Mouse (Mus musculus) forebrain, embryonic 11.5 days (tissue): Measurements from ENCODE around the gene Cox6a2. TPM values are rescaled to one million over a fixed set of nuclear protein-coding genes. Genes with fewer than 3 reads are reported as not detected.

ENCODE experiments used
- ATAC-seq: fragments of 200-750 bp; cut with Nextera tagmentation; replicated peaks from 2 replicates; pipeline ENCODE4 v1.8.0; 2017; ENCODE audit warnings: moderate TSS enrichment; ENCODE audit not compliant: low FRiP score
- DNase-seq: peaks from one replicate; pipeline ENCODE4 v3.0.0-alpha.2; 2017; ENCODE audit warnings: low spot score
- H3K27ac ChIP-seq: fragments of 300-500 bp; sonication (generic); 2 replicates; pipeline ENCODE4 v1.5.1; 2014; ENCODE audit warnings: low read depth, low read length
- H3K27me3 ChIP-seq: fragments of 300-500 bp; sonication (generic); 2 replicates; pipeline ENCODE4 v1.6.1; 2014; ENCODE audit warnings: mild to moderate bottlenecking, low read length, mixed read lengths; ENCODE audit not compliant: control insufficient read depth, insufficient read depth
- H3K36me3 ChIP-seq: fragments of 300-500 bp; sonication (generic); 2 replicates; pipeline ENCODE4 v1.6.1; 2014; ENCODE audit warnings: mild to moderate bottlenecking, low read length, moderate library complexity, mixed read lengths; ENCODE audit not compliant: control insufficient read depth, insufficient read depth
- H3K4me1 ChIP-seq: fragments of 300-500 bp; sonication (generic); replicated peaks from 2 replicates; pipeline ENCODE4 v1.6.1; 2014; ENCODE audit warnings: low read length, mixed read lengths; ENCODE audit not compliant: control insufficient read depth, insufficient read depth
- H3K4me2 ChIP-seq: fragments of 300-500 bp; sonication (generic); 2 replicates; pipeline ENCODE4 v1.6.1; 2014; ENCODE audit warnings: low read depth, mild to moderate bottlenecking, low read length, moderate library complexity, mixed read lengths; ENCODE audit not compliant: severe bottlenecking
- H3K4me3 ChIP-seq: fragments of 300-500 bp; sonication (generic); 2 replicates; pipeline ENCODE4 v1.5.1; 2014; ENCODE audit warnings: low read depth, low read length
- H3K9ac ChIP-seq: fragments of 300-500 bp; sonication (generic); 2 replicates; pipeline ENCODE4 v1.6.1; 2014; ENCODE audit warnings: low read length
- H3K9me3 ChIP-seq: fragments of 300-500 bp; sonication (generic); 2 replicates; pipeline ENCODE4 v1.6.1; 2016; ENCODE audit warnings: low read length, mixed read lengths; ENCODE audit not compliant: control insufficient read depth
- WGBS: fragments of 180-500 bp; shearing (Covaris S2); extraction: QIAGEN DNeasy Blood & Tissue Kit; methylation state at CpG from one replicate; pipeline ENCODE4 v1.1.7; 2014; 5-methylcytosine and 5-hydroxymethylcytosine counted together
- polyA plus RNA-seq: library from polyadenylated mRNA; unstranded; fragments of >200 nt; fragmentation: Nextera tagmentation; extraction: Ambion mirVana; gene quantifications from 2 replicates; pipeline ENCODE4 v1.2.1, GENCODE M21; 2014

Cox6a2 gene
- polyA plus RNA-seq, 1 experiment from 2014 or later, result not detected

DNA sequence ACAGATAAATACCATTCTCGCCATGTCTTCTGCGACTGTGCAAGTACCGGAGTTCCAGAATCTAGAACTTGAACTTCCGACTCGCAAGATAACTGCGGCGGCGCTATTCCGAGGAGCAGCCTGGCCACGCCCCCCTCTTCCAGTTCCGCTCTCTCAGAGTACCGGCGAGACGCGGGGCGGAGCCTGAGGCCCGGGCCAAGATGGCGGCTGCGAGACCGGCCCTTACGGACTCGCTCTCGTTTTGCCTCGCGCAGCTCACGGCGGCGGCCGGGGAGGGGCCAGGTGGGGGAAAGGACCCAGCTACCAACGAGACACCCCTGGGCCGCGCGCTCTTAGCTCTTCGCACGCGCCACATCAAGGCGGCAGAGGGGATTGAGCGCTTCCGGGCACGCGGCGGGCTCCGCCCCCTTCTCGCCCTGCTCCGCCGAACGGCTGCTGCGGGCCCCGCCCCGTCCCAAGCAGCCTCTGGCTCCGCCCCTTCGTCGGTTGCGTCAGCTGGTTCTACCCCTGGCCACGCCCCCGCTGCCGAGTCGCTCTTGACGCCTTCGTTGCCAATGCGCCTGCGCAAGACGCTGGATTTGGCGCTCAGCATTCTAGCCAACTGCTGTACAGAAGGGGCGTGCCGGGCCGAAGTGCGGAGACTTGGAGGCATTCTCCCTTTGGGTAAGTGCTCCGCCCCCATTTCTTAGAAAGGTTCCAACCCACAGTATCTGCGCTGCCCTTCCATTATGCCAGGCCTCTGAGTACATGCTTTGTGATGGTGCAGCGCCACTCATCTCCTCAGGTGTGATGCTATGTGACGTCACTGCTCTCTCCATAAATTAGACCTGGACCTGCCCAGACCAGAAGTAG, 32.0 kb upstream of the Cox6a2 start, which contains the start of gene 9130023H24Rik:
Gene 9130023H24Rik, minus strand, starts transcription at position 105 of the 852 bp plus-strand sequence.
- no peaks in the 10 kb centered on the region; the same call in 1 of the 2 replicates for H3K36me3 ChIP-seq
- peak within 1 kb of the TSS; percentile 83 for H3K9ac ChIP-seq
- no peaks in the 10 kb centered on the region; the same call in 1 of the 2 replicates for H3K4me1 ChIP-seq
- ATAC-seq (peak; percentile 92), DNase-seq (peak; percentile 100)
- WGBS, result under 1% methylated on average over 71 of the region's 72 CpGs
- H3K4me2 ChIP-seq, result peak within 1 kb of the TSS; percentile 81
- no peaks in the 10 kb centered on the region for H3K9me3 ChIP-seq
- peak within 1 kb of the TSS; percentile 94 for H3K27ac ChIP-seq
- H3K4me3 ChIP-seq, result peak within 1 kb of the TSS; percentile 69
- H3K27me3 ChIP-seq, result no peaks in the 10 kb centered on the region

DNA sequence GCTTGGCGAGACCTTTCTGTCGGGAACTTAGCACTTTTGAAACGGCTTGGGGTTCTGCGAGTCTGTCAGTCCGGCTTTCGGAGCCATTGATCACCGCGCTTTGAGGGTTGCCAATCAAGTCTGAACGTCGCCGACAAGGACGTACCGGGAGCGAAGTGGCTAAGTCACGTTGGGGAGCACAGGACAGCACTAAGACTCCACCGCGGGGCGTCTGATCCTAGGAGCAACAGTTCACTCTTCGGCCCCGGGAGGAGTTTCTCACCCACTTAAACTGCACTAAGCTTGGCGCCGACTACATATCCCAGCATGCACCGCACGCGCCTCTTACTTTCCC, 31.4 kb upstream of the Cox6a2 start:
- no peaks in the 10 kb centered on the region; the same call in 1 of the 2 replicates for H3K4me1 ChIP-seq
- H3K36me3 ChIP-seq, result no peaks in the 10 kb centered on the region; the same call in 1 of the 2 replicates
- peak overlapping the region; percentile 69 for H3K4me3 ChIP-seq
- H3K9me3 ChIP-seq, result no peaks in the 10 kb centered on the region
- H3K4me2 ChIP-seq, result peak overlapping the region; percentile 81
- H3K27ac ChIP-seq, result peak overlapping the region; percentile 94
- DNase-seq (no peak), ATAC-seq (no peak)
- under 1% methylated on average over 25 of the region's 25 CpGs for WGBS
- H3K27me3 ChIP-seq, result no peaks in the 10 kb centered on the region
- H3K9ac ChIP-seq, result peak overlapping the region; percentile 83

DNA sequence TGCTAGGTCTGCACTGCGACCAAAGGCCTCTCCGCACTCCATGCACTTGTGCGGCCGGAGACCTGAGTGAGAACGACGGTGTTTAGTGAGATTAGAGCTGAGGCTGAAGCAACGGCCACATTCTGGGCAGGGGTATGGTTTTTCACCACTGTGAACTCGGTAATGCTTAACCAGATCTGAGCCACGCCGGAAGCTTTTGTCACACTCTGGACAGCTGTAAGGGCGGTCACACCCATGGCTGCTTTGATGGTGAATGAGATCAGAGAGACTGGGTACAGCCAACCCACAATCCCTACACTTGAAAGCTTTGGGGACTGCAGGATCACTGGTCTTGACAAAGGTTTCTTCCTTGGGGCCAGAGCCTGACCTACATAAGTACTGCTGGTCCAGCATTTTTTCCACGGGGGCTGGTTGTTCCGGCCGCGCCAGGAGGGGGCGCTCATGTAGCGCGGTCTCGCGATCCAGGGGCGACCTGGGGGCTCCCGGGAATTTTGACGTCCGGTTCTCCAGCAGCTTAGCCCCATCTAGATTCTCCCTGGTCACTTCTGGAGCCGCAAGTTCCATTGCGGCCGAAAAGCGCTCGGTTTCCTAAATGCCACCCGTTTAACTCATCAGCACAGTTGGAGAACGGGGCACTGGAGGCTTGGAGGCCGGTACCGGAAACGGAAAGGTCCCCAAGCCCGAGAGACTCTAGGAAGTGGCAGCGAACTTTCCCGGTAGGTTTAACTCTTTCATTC, 30.8 kb upstream of the Cox6a2 start, which contains the start of gene Armc5:
Gene Armc5, plus strand, starts transcription at position 487 of the 737 bp plus-strand sequence.
- peak; percentile 24; the same call in 1 of the 2 replicates for ATAC-seq
- H3K27me3 ChIP-seq, result no peaks in the 10 kb centered on the region
- H3K36me3 ChIP-seq, result no peaks in the 10 kb centered on the region; the same call in 1 of the 2 replicates

DNA sequence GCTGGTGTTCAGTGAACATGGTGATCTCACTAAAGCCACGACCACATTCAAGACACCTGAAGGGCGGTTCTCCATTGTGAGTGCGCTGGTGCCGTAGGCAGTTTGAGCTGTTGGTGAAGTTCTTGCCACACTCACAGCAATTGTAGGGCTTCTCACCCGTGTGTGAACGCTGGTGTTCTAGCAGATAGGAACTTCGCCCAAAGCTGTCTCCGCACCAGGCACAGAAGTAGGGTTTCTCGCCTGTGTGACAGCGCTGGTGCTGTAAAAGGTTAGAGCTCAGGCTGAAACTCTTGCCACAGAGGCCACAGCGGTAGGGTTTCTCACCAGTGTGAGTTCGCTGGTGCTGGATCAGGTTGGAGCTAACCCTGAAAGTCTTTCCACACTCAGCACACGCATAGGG, 30.2 kb upstream of the Cox6a2 start:
- no peak for DNase-seq
- Histone ChIP-seq H3K4me2 (no peak overlapping the region), H3K36me3 (no peaks in the 10 kb centered on the region; the same call in 1 of the 2 replicates), H3K27ac (no peak overlapping the region), H3K4me3 (no peak overlapping the region), H3K9me3 (no peaks in the 10 kb centered on the region), H3K27me3 (no peaks in the 10 kb centered on the region), H3K9ac (no peak overlapping the region; the same call in 1 of the 2 replicates), H3K4me1 (no peaks in the 10 kb centered on the region; the same call in 1 of the 2 replicates)
- no peak for ATAC-seq
- WGBS, result 93% methylated on average over 13 of the region's 13 CpGs

More for the DNA sequence above, 30.8 kb upstream of the Cox6a2 start, which contains the start of gene Armc5:
- H3K9me3 ChIP-seq, result no peaks in the 10 kb centered on the region
- no peaks in the 10 kb centered on the region; the same call in 1 of the 2 replicates for H3K4me1 ChIP-seq
- 27% methylated on average over 37 of the region's 37 CpGs for WGBS
- H3K4me2 ChIP-seq, result peak within 1 kb of the TSS; percentile 81
- DNase-seq, result peak; percentile 93
- peak within 1 kb of the TSS; percentile 83 for H3K9ac ChIP-seq
- H3K4me3 ChIP-seq, result peak within 1 kb of the TSS; percentile 69
- H3K27ac ChIP-seq, result peak within 1 kb of the TSS; percentile 94

DNA sequence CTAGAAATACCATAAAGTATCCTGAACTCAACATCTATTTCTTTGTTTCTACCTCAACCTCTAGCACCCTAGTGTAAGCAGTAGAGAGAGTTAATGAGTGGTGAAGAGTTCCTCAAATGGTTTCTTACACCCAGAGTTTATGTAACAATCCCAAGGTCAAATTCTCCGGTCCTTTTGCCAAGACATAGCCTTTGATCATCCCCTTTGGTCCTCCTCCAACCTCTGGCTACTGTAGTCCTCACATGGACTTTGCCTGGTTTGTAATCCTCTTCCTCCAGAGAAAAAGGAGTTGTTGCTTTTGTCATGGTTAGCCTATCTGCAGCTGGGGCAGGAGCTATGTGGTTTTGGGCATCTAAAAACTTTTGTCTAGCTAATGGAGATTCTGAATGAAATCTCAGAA, 29.3 kb upstream of the Cox6a2 start:
- Histone ChIP-seq H3K27me3 (no peaks in the 10 kb centered on the region), H3K4me2 (no peak overlapping the region), H3K4me3 (no peak overlapping the region), H3K4me1 (no peaks in the 10 kb centered on the region; the same call in 1 of the 2 replicates), H3K27ac (no peak overlapping the region), H3K9me3 (no peaks in the 10 kb centered on the region), H3K36me3 (no peaks in the 10 kb centered on the region; the same call in 1 of the 2 replicates), H3K9ac (no peak overlapping the region)
- ATAC-seq (no peak), DNase-seq (no peak)
- 87% methylated on average over 1 of the region's 1 CpGs for WGBS

DNA sequence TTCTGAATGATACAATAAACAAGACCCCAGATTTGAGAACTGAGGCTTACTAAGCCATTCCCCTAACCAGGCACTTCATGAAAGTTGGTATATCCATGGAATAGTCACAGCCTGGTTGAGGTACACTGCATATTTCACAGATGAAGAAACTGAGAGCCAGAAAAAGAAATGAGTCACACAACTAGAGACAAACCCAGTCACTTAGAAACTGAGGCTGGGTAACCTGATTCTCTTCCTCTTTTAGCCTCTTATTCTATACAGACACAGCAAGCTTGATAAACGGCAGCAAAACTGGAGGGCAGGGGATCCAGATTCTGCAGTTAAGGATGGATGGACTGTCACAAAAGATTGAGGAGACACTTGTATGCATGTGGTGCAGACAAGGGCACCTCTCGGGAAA, 28.6 kb upstream of the Cox6a2 start:
- H3K36me3 ChIP-seq, result no peaks in the 10 kb centered on the region
- H3K4me1 ChIP-seq, result no peaks in the 10 kb centered on the region; the same call in 1 of the 2 replicates
- no peak for ATAC-seq
- H3K4me2 ChIP-seq, result no peak overlapping the region
- H3K27me3 ChIP-seq, result no peaks in the 10 kb centered on the region
- no peak overlapping the region for H3K9ac ChIP-seq
- no peaks in the 10 kb centered on the region for H3K9me3 ChIP-seq
- no peak overlapping the region for H3K4me3 ChIP-seq
- 81% methylated on average over 2 of the region's 2 CpGs for WGBS
- no peak for DNase-seq
- no peak overlapping the region for H3K27ac ChIP-seq

DNA sequence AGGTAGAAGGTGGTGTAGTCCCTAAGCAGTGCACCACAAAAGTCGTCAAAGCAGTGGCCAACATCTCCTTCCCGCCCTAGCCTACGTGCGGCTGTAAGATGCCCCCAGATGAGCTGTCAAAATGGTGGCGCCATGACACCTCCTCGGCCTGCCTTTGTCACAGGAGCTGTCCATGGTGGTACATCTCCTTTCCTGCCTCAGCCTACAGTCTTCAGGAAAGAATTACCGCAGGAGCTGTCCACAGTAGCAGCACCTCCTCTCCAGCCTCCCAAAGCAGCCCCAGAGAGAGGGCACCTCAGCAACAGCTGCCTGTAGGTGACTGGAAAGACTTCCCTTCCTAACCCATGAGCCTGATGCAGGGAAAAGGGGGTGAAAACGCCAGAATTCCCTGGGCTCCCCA, 25.6 kb upstream of the Cox6a2 start:
- ATAC-seq (no peak), DNase-seq (no peak)
- H3K4me2 ChIP-seq, result no peak overlapping the region
- no peak overlapping the region for H3K4me3 ChIP-seq
- no peaks in the 10 kb centered on the region; the same call in 1 of the 2 replicates for H3K4me1 ChIP-seq
- WGBS, result 48% methylated on average over 8 of the region's 8 CpGs
- no peaks in the 10 kb centered on the region for H3K36me3 ChIP-seq
- H3K27ac ChIP-seq, result no peak overlapping the region
- no peak overlapping the region for H3K9ac ChIP-seq
- no peaks in the 10 kb centered on the region for H3K27me3 ChIP-seq
- H3K9me3 ChIP-seq, result no peaks in the 10 kb centered on the region

DNA sequence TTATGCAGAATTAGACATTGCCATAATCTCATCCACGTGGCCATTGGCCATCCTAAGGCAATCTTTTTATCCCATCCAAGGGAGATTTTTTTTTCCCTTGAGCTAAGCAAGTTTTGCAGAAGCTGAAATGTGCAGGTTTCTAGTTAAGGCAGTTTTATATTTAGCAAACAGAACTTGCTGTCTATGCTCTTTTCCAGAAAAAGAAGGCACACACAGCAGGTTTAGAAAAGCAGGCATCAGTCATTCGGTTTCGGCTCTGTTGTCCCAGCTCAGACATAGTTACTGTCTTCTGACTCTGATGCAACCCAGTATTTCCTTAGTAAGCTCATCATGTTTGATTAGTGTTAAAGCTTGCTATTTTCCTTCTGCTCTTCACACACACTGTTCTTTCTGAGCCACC, 14.7 kb upstream of the Cox6a2 start:
- no peak overlapping the region for H3K4me3 ChIP-seq
- no peak overlapping the region for H3K4me2 ChIP-seq
- DNase-seq (no peak), ATAC-seq (no peak)
- 90% methylated on average over 3 of the region's 3 CpGs for WGBS
- no peak overlapping the region for H3K27ac ChIP-seq
- H3K36me3 ChIP-seq, result no peaks in the 10 kb centered on the region
- no peaks in the 10 kb centered on the region for H3K4me1 ChIP-seq
- no peaks in the 10 kb centered on the region for H3K27me3 ChIP-seq
- H3K9ac ChIP-seq, result no peak overlapping the region
- H3K9me3 ChIP-seq, result no peaks in the 10 kb centered on the region
